Mouse (Mus musculus): ENCODE results near the gene Ccdc188. TPM values are rescaled to one million over a fixed set of nuclear protein-coding genes. Genes with fewer than 3 reads are reported as not detected.

Ccdc188 gene
- total RNA-seq, 2 experiments from 2014 or later: not detected

- no peak for DNase-seq
- intact Hi-C loops (cut with DNase I): no loop called here
These were observed 17.6 kb upstream of the Ccdc188 start for GRCm38 (mm10) chr16:18200062-18200461.

- no peak for DNase-seq
- intact Hi-C loops (cut with DNase I): no loop called here
These were observed 16.1 kb upstream of the Ccdc188 start for GRCm38 (mm10) chr16:18201620-18202019.

GRCm38 (mm10) chr16:18202061-18202460 is 15.6 kb upstream of the Ccdc188 start:
- intact Hi-C loops (cut with DNase I): no loop called here
- no peak for DNase-seq

GRCm38 (mm10) chr16:18203430-18204091 is 14.1 kb upstream of the Ccdc188 start:
- no peak for DNase-seq
- intact Hi-C loops (cut with DNase I): no loop called here

GRCm38 (mm10) chr16:18210701-18211416 is 6.8 kb upstream of the Ccdc188 start:
- intact Hi-C loops (cut with DNase I): loop anchor here (1.0 to 2.0 kb wide), 3 partner anchors 84 to 159 kb away; partner anchors contain the start of genes Dgcr6 and Rtn4r

GRCm38 (mm10) chr16:18211417-18212171 is 6.1 kb upstream of the Ccdc188 start:
- intact Hi-C loops (cut with DNase I): loop anchor here (1.0 to 2.0 kb wide), 3 partner anchors 85 to 159 kb away; partner anchors contain the start of genes Dgcr6 and Rtn4r
- peak; percentile 87 to 92 for DNase-seq

More at GRCm38 (mm10) chr16:18210701-18211416, 6.8 kb upstream of the Ccdc188 start:
- DNase-seq: peak; percentile 55 to 63

GRCm38 (mm10) chr16:18213689-18214088 is 4.0 kb upstream of the Ccdc188 start:
- intact Hi-C loops (cut with DNase I): no loop called here
- no peak for DNase-seq

- intact Hi-C loops (cut with DNase I): no loop called here
- DNase-seq: no peak
These were observed 2.8 kb upstream of the Ccdc188 start for GRCm38 (mm10) chr16:18214858-18215257.

GRCm38 (mm10) chr16:18218580-18218996 is 909 bp downstream of the Ccdc188 start:
- DNase-seq: no peak
- intact Hi-C loops (cut with DNase I): no loop called here

GRCm38 (mm10) chr16:18220001-18220400 is 2.3 kb downstream of the Ccdc188 start:
- no peak for DNase-seq
- intact Hi-C loops (cut with DNase I): no loop called here

- intact Hi-C loops (cut with DNase I): no loop called here
- no peak for DNase-seq
These were observed 3.3 kb downstream of the Ccdc188 start for GRCm38 (mm10) chr16:18220856-18221542.

GRCm38 (mm10) chr16:18221543-18221898 is 3.8 kb downstream of the Ccdc188 start:
- intact Hi-C loops (cut with DNase I): no loop called here
- DNase-seq: no peak

- DNase-seq: no peak
- intact Hi-C loops (cut with DNase I): no loop called here
These were observed 4.5 kb downstream of the Ccdc188 start for GRCm38 (mm10) chr16:18222188-18222587.

- no peak for DNase-seq
- intact Hi-C loops (cut with DNase I): no loop called here
These were observed 9.5 kb downstream of the Ccdc188 start for GRCm38 (mm10) chr16:18227187-18227586.

GRCm38 (mm10) chr16:18227897-18228422 is 10.3 kb downstream of the Ccdc188 start:
- intact Hi-C loops (cut with DNase I): no loop called here
- no peak for DNase-seq

- DNase-seq: no peak
- intact Hi-C loops (cut with DNase I): no loop called here
These were observed 11.2 kb downstream of the Ccdc188 start for GRCm38 (mm10) chr16:18228856-18229255.

GRCm38 (mm10) chr16:18229622-18230021 is 11.9 kb downstream of the Ccdc188 start:
- intact Hi-C loops (cut with DNase I): no loop called here
- DNase-seq: peak; percentile 51 to 52

- intact Hi-C loops (cut with DNase I): no loop called here
- no peak for DNase-seq
These were observed 12.9 kb downstream of the Ccdc188 start for GRCm38 (mm10) chr16:18230617-18231016.

GRCm38 (mm10) chr16:18231047-18231446 is 13.4 kb downstream of the Ccdc188 start:
- no peak for DNase-seq
- intact Hi-C loops (cut with DNase I): no loop called here

GRCm38 (mm10) chr16:18231451-18231850 is 13.8 kb downstream of the Ccdc188 start:
- DNase-seq: no peak
- intact Hi-C loops (cut with DNase I): no loop called here
